ENCODE assay signal across 16 mouse cellular contexts in the genomic region with DNA sequence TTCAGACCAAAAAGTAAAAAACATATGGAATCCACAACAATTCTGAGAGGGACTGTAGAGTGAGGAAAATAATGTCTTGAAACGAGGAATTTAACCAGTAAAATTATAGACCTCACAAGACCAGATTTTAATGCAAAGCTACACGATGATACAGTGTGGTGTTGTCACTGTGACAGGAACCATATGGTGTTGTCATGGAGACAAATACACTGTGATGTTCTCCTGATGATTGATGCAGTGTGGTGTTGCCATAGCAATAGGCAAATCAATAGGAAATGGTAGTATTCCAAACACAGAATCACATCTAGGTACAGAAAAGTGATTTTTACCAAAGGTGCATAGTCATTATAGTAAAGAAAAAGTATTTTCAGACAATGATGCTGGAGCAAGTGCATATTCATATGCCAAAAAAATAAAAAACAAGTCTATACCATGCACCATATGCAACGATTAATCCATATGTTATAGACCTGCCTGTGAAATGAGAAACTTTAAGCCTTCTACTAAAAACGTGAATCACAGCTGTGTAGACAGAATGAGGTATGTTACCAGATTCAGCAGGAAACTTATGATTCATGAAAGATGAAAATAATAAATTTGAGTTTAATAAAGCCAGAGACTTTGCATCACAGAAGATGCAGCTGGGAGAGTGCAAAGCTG.
DNase-seq lines count a peak whose midpoint lies in the region; ATAC-seq and TF ChIP-seq lines count a peak whose summit lies in the region.
"Had no signal": no experiment of that assay in that cellular context is flagged by ENCODE, and none has a peak within 500 bp of the region (broad histone marks: within the 10 kb centered on the region; RNA-seq: fewer than 3 reads in every experiment).

No protein-coding gene starts in this region.

- no peaks in the 10 kb centered on the region for H3K27me3 ChIP-seq in forebrain, embryonic 13.5 days
- no peaks in the 10 kb centered on the region for H3K27me3 ChIP-seq in forebrain, embryonic 10.5 days (ENCODE audit: poor library complexity, severe bottlenecking)
- H3K27me3 ChIP-seq in midbrain, embryonic 11.5 days (ENCODE audit: control insufficient read depth, insufficient read depth, low read length) = no peaks in the 10 kb centered on the region
- no peaks in the 10 kb centered on the region for H3K27me3 ChIP-seq in midbrain, embryonic 10.5 days (ENCODE audit: low read depth, poor library complexity, severe bottlenecking)
- H3K27me3 ChIP-seq in hindbrain, postnatal 0 days (ENCODE audit: insufficient read depth, low read length) = no peaks in the 10 kb centered on the region

- peak; percentile 92 for ATAC-seq in forebrain, embryonic 13.5 days
- 0 out of 2 replicates have a peak, but pooled peaks have one; percentile 52 for ATAC-seq in midbrain, embryonic 11.5 days (ENCODE audit: low FRiP score)
- ATAC-seq in hindbrain, postnatal 0 days = peak; percentile 59; the same call in 1 of the 2 replicates
- ATAC-seq: activated CD4-positive, CD25-positive, alpha-beta regulatory T cell, adult 4 months had no signal

- H3K4me3 ChIP-seq in forebrain, embryonic 13.5 days = no peak overlapping the region
- H3K4me3 ChIP-seq in forebrain, embryonic 10.5 days = no peak overlapping the region
- H3K4me3 ChIP-seq in midbrain, embryonic 11.5 days (ENCODE audit: low read depth, low read length) = no peak overlapping the region
- no peak overlapping the region for H3K4me3 ChIP-seq in midbrain, embryonic 10.5 days
- no peak overlapping the region for H3K4me3 ChIP-seq in hindbrain, postnatal 0 days (ENCODE audit: low read length)
- H3K4me3 ChIP-seq: gastrocnemius, adult 2 months had no signal

- H3K9ac ChIP-seq in forebrain, embryonic 13.5 days = no peak overlapping the region
- H3K9ac ChIP-seq in midbrain, embryonic 11.5 days (ENCODE audit: low read length) = no peak overlapping the region
- no peak overlapping the region for H3K9ac ChIP-seq in hindbrain, postnatal 0 days (replicated peaks; ENCODE audit: low read length)

- peaks cover 5% of the 10 kb centered on the region; the same call in 1 of the 2 replicates for H3K4me1 ChIP-seq in forebrain, embryonic 13.5 days
- no peaks in the 10 kb centered on the region for H3K4me1 ChIP-seq in forebrain, embryonic 10.5 days
- H3K4me1 ChIP-seq in midbrain, embryonic 11.5 days (ENCODE audit: control insufficient read depth, insufficient read depth, low read length) = no peaks in the 10 kb centered on the region
- H3K4me1 ChIP-seq in midbrain, embryonic 10.5 days = no peaks in the 10 kb centered on the region
- H3K4me1 ChIP-seq in hindbrain, postnatal 0 days (ENCODE audit: insufficient read depth, low read length) = no peaks in the 10 kb centered on the region

- 64% methylated on average over 4 of the region's 4 CpGs for WGBS in forebrain, embryonic 13.5 days
- 71% methylated on average over 4 of the region's 4 CpGs for WGBS in forebrain, embryonic 10.5 days
- 69% methylated on average over 4 of the region's 4 CpGs for WGBS in midbrain, embryonic 11.5 days
- WGBS in midbrain, embryonic 10.5 days = 77% methylated on average over 4 of the region's 4 CpGs
- WGBS in hindbrain, postnatal 0 days = 43% methylated on average over 4 of the region's 4 CpGs

- DNase-seq in forebrain, embryonic 10.5 days (ENCODE audit: extremely low spot score, low spot score) = no peak
- no peak for DNase-seq in midbrain, embryonic 11.5 days (ENCODE audit: low spot score, missing footprints)
- DNase-seq in midbrain, embryonic 10.5 days (ENCODE audit: low spot score) = no peak
- DNase-seq in hindbrain, postnatal 0 days (ENCODE audit: low spot score) = peak; percentile 55
- no peak for DNase-seq in cerebellum, adult 11-12 months
- DNase-seq in urinary bladder, postnatal 14 days (ENCODE audit: low spot score) = no peak
- DNase-seq: adrenal gland, postnatal 25 days; cerebellum, postnatal 10 days; gastrocnemius, adult 2 months; heart, adult 18-20 months; heart, postnatal 10 days; kidney, adult 11 months; kidney, postnatal 25 days had no signal

- H3K9me3 ChIP-seq in forebrain, embryonic 13.5 days (replicated peaks) = no peaks in the 10 kb centered on the region
- peaks cover 13% of the 10 kb centered on the region; the same call in 1 of the 2 replicates for H3K9me3 ChIP-seq in forebrain, embryonic 10.5 days
- peaks cover 7% of the 10 kb centered on the region; the same call in 1 of the 2 replicates for H3K9me3 ChIP-seq in midbrain, embryonic 11.5 days (ENCODE audit: control insufficient read depth, low read length)
- H3K9me3 ChIP-seq in midbrain, embryonic 10.5 days (replicated peaks) = peaks cover 12% of the 10 kb centered on the region; the same call in 1 of the 2 replicates
- peaks cover 10% of the 10 kb centered on the region; the same call in 1 of the 2 replicates for H3K9me3 ChIP-seq in hindbrain, postnatal 0 days (ENCODE audit: low read length)

- H3K36me3 ChIP-seq in forebrain, embryonic 13.5 days (ENCODE audit: poor library complexity, severe bottlenecking) = no peaks in the 10 kb centered on the region
- no peaks in the 10 kb centered on the region for H3K36me3 ChIP-seq in forebrain, embryonic 10.5 days (replicated peaks)
- no peaks in the 10 kb centered on the region for H3K36me3 ChIP-seq in midbrain, embryonic 11.5 days (ENCODE audit: control insufficient read depth, insufficient read depth, low read length)
- no peaks in the 10 kb centered on the region for H3K36me3 ChIP-seq in midbrain, embryonic 10.5 days
- H3K36me3 ChIP-seq in hindbrain, postnatal 0 days (ENCODE audit: insufficient read depth, low read length) = no peaks in the 10 kb centered on the region

- TF ChIP-seq CTCF in hindbrain, postnatal 0 days (IDR thresholded peaks at IDR 0.05; ENCODE audit: low read depth) = no peak

- H3K4me2 ChIP-seq in forebrain, embryonic 13.5 days = no peak overlapping the region
- no peak overlapping the region for H3K4me2 ChIP-seq in midbrain, embryonic 11.5 days
- H3K4me2 ChIP-seq in hindbrain, postnatal 0 days (ENCODE audit: low read depth, low read length) = no peak overlapping the region
- H3K4me2 ChIP-seq: liver, embryonic 11.5 days had no signal

- H3K27ac ChIP-seq in forebrain, embryonic 13.5 days = no peak overlapping the region
- no peak overlapping the region for H3K27ac ChIP-seq in forebrain, embryonic 10.5 days
- no peak overlapping the region for H3K27ac ChIP-seq in midbrain, embryonic 11.5 days (ENCODE audit: low read depth, low read length)
- H3K27ac ChIP-seq in midbrain, embryonic 10.5 days (replicated peaks) = no peak overlapping the region
- no peak overlapping the region for H3K27ac ChIP-seq in hindbrain, postnatal 0 days
